Mouse (Mus musculus) small intestine, adult 2 months (tissue): ENCODE results near the gene Wdr95.

Experiments used
- CTCF ChIP-seq: fragments of 200-500 bp; IDR thresholded peaks from 2 replicates; pipeline ENCODE4 v1.5.1; 2012; ENCODE audit warnings: low read depth, mild to moderate bottlenecking, control low read depth, inconsistent platforms, low read length, moderate library complexity, mixed read lengths; ENCODE audit not compliant: insufficient replicate concordance, insufficient read length; ENCODE audit errors: extremely low read depth
- POLR2A ChIP-seq: fragments of 200-500 bp; IDR thresholded peaks from 2 replicates; pipeline ENCODE4 v1.6.1; 2012; ENCODE audit warnings: low read depth, mild to moderate bottlenecking, control low read depth, inconsistent platforms, low read length, moderate library complexity

DNA sequence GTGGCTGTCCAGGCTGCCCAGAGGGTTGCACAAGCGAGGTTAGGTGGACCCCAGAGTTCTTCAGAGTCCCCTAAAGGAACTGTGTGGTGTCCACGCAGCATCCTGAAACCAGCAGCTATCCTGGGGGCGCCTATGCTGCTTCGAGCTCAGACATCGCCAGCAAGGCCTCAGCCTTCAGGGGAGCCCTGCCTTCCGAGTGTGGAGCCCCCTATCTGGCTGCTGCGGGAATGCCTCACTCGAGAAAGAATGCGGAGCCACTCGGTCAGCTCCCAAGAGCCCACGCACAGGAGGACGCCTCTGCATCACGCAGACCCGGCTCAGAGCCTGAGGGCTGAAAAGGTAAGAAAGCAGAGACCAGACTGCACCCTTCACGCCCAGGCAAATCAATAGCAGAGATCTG lies 38.2 kb upstream of the Wdr95 start:
- TF ChIP-seq CTCF (no peak), POLR2A (no peak)
